Mouse (Mus musculus) thymus, postnatal 10 days (tissue): Measurements from ENCODE around the gene Id3.
"Not testable (repeated sequence)": the region's sequence is repeated elsewhere in the genome, so short reads cannot be mapped to it uniquely, and the experiment has no call there.

Experiments
- DNase-seq, 2 experiments: peaks; one replicate each; pipeline ENCODE4 v3.0.0; 2021; ENCODE audit warnings: low spot score in 2 of 2

The Id3 gene

GRCm38 (mm10) chr4:136143193-136143976 lies at the start of gene Id3:
Id3 (plus strand) TSS chr4:136143497.
- DNase-seq = peak; percentile 93 to 94

- DNase-seq = no peak
These were observed 48.6 kb upstream of the Id3 start for GRCm38 (mm10) chr4:136094519-136095219.

- DNase-seq = peak; percentile 70
These were observed 47.7 kb upstream of the Id3 start for GRCm38 (mm10) chr4:136095490-136096105.

DNA sequence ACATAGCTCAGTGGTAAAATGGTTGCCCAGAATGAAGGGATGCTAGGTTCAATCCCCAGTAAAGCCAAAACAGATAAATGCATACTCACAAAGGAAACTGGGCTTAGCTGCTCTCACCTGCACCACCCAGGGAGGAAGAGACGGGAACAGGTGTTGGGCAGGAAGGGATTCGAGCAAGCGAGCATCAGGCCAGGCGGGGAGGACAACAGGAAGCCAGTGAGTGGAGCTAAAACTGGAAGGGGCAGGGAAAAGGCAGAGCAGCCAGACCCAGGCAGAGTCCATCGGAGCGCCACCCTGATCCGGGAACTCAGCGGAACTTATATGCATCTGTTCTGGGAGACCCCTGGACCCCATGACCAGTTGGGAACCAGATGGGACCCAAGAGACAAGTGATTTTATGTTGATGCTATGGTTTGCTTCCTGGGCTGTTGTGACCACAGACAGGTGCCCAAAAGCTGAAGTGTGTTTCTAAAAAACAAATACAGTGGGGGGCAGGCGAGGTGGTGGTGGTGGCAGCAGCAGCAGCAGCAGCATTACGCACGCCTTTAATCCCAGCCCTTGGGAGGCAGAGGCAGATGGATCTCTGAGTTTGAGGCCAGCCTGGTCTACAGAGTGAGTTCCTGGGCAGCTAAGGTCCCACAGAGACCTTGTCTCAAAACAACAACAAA lies 46.7 kb upstream of the Id3 start:
- peak in 1 of 2 experiments; percentile 45 for DNase-seq

DNA sequence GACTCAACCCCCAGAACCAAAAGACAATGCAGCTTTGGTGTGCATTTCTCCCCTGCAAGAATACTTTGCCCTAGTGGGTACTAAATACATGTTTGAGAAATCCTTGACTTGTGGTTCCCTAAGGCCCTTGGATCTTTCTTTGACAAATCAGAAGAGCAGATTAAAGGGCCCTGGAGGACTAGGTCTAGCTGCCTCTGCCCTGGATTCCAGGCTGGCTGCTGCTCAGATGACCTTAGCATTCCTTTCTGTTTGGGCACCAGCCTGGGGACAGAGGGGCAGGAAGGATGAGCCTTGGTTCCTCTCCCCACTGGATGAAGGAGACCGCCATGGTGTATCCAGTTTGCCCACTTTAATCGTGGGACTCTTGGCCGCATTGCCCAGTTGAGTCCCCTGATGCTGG lies 44.9 kb upstream of the Id3 start:
- DNase-seq = no peak

GRCm38 (mm10) chr4:136100396-136101070 lies 42.8 kb upstream of the Id3 start:
- DNase-seq = peak in 1 of 2 experiments; percentile 44

GRCm38 (mm10) chr4:136101753-136102152 lies 41.5 kb upstream of the Id3 start:
- not testable (repeated sequence) for DNase-seq

DNA sequence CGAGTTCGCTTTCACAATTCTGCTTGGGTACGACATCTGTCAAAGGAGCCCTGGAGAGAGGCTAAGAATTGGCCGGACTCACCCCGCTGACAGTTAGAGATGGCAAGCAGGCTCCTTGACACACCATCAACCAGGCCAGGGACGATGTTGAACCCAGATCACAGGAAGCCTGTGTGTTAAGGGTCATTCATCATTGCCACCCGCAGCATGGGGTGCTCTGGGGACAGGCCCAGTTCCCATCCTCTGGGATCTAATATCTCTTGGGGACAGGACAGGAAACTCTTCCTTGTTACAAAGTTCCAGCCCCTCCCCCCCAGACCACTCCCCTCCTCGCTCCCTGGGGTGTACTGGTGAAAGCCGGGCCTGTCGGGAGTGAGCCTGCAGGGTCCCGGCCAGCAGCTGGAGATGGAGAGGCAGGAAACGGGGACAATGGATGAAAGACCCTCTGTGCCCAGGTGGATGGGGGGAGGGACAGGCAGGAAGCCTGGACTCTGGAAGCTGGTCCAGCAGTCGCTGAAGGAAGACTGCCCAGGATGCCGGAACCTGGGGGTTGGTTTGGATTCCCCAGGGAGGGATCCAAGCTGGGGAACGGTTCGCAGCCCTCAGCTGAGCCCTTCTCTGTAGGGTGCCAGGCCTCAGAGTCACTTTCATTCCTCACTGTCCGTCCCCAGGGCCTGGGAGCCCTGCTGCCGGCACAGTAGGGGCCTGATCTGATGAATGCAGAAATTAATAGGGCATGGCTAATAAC lies 38.5 kb upstream of the Id3 start:
- no peak for DNase-seq

DNA sequence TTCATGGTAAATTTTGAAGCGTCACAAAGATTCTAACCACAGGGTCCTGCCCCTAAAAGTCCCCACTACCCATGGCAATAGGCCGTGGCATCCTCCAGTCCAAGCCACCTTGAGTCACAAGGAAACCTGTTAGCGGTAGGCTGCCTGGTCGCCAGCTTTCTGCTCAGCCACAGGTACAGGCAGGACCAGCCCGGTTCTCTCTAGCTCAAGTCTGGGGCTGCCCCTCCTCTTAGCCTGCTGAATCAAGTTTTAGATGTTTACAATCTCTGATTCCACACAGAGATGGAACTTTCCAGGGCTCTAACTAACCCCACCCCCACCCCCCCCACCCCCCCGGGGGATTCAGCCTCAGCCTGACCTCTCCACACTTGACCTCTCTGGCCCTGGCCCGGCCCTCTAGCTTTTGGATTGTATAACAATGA lies 36.4 kb upstream of the Id3 start:
- DNase-seq = no peak

DNA sequence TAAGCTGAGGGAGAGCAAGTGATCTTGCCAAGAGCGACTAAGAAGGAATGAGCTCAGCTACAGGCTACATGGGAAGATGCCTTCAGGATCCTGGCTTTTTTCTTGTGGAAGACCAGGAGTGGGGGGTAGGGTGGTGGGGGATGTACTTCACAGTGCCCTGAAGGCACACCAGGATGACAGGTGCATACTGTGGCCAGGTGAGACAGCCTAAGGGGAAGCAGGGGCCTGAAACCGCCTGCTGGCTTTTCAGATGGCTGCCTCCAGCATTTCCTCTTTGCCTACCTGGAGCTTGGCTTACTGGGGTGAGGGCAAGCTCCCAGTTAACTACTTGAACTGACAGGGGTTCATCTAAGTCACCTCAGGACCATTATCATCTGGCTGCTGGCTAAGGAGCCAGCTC lies 34.1 kb upstream of the Id3 start:
- DNase-seq = no peak

DNA sequence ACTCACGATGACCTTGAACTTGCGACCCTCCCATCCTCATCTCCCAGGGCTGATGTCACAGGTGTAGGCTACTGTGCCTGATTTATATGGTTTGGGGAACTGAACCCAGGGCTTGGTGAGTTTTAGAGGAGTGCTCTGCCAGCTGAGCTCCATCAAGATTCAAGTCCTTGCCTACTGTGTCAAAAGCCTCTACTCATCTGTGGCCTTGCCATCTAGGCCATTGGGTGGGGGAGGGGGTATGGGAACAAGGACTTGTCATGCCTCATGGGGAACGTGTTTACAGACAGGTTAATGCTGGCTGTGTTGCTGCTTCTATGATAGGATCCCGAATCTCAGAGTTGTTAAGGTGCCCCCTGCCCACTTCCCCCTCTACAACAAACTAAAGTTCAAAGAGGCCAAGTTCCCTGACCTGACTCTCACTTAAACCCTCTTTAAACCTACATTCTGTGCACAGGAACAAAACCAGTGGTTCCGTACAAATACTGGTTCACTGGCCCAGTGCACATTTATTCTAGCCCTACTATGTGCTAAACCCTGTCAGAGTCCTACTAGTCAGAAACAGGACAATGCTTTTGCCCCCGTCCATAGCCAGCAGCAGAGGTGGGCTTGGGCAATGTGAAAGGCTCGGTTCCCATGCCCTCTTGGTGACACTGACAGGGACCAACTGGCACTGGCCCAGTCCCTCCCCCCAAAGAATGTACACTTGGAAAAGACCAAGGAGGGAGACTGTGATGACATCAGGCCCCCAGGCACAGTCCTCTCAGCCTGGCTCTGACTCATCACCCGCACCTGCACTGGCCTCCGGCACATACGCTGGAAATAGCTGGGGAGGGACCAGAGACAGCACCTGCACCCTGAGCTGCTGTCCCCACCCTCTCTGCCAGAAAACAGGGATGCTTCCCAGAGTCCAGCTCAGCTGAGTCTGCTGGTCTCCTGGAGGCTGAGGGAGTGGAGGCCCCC lies 33.1 kb upstream of the Id3 start:
- peak; percentile 57 to 58 for DNase-seq

DNA sequence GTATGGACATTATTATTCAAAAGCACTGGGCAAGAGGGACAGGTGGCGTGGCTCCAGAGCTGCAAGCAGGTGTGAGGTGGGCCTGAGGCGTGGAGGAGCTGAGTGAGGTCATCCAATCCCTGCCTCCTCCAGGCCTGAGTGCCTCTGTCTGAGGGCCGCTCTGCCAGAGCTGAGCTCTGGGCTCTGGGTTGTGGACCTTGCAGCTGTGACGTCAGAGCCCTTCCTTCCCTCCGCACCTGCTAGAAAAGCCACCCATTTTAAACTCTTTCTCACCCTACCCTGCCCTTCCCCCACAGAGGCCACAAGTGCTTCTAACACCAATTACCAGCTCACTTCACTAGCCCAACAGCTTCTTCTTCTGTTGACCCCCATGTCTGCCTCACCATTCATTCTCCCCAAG lies 31.0 kb upstream of the Id3 start:
- peak in 1 of 2 experiments; percentile 54 for DNase-seq

GRCm38 (mm10) chr4:136114747-136115146 lies 28.6 kb upstream of the Id3 start:
- DNase-seq = no peak

DNA sequence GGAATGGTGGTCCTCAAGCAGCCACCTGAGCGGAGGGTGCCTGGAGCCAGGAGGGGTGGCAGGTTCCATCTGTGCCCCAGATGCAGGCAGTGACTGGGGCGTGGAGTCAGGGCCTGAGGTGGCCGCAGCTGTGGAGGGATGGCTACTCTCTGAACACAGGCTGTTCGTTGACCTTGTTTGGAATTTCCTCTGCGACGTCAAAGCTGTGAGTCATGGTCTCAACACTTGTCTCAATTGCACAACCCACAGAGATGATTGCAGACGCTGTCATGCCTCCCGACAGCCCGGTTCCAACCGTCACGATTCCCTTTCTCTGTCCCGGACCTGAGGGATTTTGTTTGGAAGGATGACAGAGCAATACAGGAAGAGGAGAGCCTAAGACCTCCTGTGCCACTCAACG lies 26.3 kb upstream of the Id3 start:
- no peak for DNase-seq

DNA sequence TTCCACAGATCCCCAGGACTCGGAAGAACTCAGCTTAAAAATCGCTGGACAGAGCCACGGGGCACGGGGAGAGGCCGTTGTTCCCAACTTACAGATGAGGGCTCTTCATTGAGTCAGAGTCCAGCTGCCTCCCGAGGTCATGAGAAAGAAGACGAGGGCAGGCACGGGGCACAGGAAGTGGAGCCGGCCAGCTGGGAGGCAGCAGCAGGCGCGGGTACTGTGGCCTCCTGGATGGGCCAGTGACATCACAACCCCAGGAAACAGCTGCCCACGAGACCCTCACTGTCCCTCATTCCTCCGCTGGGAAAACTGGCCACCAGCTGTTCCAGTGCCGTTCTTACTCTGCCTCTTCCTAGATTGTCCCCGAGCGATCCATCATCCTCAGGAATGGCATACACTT lies 23.3 kb upstream of the Id3 start:
- DNase-seq = no peak

GRCm38 (mm10) chr4:136121158-136121557 lies 22.1 kb upstream of the Id3 start:
- DNase-seq = no peak

GRCm38 (mm10) chr4:136121844-136122468 lies 21.3 kb upstream of the Id3 start:
- no peak for DNase-seq

DNA sequence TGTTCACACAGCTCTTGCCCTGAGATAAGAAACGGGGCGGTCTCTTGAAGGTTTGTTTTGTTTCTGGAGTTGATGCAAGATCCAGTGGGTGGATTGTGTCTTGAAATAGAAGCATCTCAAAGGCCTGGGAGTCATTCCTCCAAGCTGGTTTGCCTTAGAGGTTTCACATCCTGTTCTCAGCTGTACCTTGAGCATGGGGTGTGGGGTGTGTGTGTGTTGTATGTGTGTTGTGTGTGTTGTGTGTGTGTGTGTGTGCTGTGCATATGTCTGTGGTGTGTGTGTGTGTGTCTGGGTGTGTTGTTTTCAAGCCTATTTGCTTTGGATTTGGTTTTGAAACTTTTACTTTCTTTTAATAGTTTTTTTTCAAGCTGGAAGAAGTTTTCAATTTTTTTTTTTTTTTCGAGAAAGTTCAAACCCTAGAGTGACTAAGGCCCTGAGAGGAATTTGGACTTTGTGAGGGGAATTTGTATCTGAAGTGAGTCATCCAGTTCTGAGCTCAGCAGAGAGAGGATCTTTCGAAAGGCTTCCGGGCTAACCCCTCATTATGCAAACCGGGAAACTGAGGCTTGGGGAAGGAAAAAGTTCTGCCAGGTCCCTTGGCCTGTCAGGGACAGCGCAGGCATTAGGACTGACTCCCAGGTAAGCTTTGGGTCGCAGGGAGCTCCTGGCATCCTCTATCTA lies 20.0 kb upstream of the Id3 start:
- no peak for DNase-seq

GRCm38 (mm10) chr4:136123792-136124161 lies 19.5 kb upstream of the Id3 start:
- no peak for DNase-seq
